Mouse (Mus musculus): ENCODE results near the gene Slc33a1.

- TF ChIP-seq POLR2A (IDR thresholded peaks at IDR 0.05; ENCODE audit: low read depth, low read length) (no peak), CTCF (IDR thresholded peaks at IDR 0.05; ENCODE audit: extremely low read depth, insufficient read depth, insufficient read length, insufficient replicate concordance) (no peak)
Measured at GRCm38 (mm10) chr3:63964922-63965249, 318 bp upstream of the Slc33a1 start.

Measured in spleen, adult 2 months (tissue).